Mouse (Mus musculus) ES-Bruce4 (cell line): ENCODE data around the gene St3gal3. TPM values are rescaled to one million over a fixed set of nuclear protein-coding genes. Genes with fewer than 3 reads are reported as not detected.

Experiments used
- H3K27ac ChIP-seq: 2 replicates; pipeline ENCODE4 v1.5.1; 2012; ENCODE audit warnings: low read length, inconsistent platforms; ENCODE audit not compliant: insufficient read depth
- H3K27me3 ChIP-seq: 2 replicates; pipeline ENCODE4 v1.6.1; 2012; ENCODE audit warnings: mild to moderate bottlenecking, low read length, inconsistent platforms; ENCODE audit not compliant: control insufficient read depth, poor library complexity, insufficient read depth, severe bottlenecking
- H3K36me3 ChIP-seq: 2 replicates; pipeline ENCODE4 v1.6.1; 2012; ENCODE audit warnings: inconsistent platforms, mild to moderate bottlenecking, low read length, moderate library complexity; ENCODE audit not compliant: control insufficient read depth, poor library complexity, insufficient read depth, severe bottlenecking
- H3K4me1 ChIP-seq: one replicate; pipeline ENCODE4 v1.8.1; 2011; ENCODE audit warnings: low read length; ENCODE audit not compliant: control insufficient read depth, insufficient read depth
- H3K4me3 ChIP-seq: 2 replicates; pipeline ENCODE4 v1.5.1; 2011; ENCODE audit warnings: low read depth, mild to moderate bottlenecking, low read length
- H3K9ac ChIP-seq: 2 replicates; pipeline ENCODE4 v1.6.1; 2012; ENCODE audit warnings: low read depth, mild to moderate bottlenecking, inconsistent platforms; ENCODE audit not compliant: poor library complexity, severe bottlenecking
- H3K9me3 ChIP-seq: replicated peaks from 2 replicates; pipeline ENCODE4 v1.6.1; 2012; ENCODE audit warnings: mild to moderate bottlenecking, low read length, inconsistent platforms; ENCODE audit not compliant: control insufficient read depth, poor library complexity, insufficient read depth, severe bottlenecking
- CTCF ChIP-seq: IDR thresholded peaks from one replicate; pipeline ENCODE4 v1.8.1; 2011; ENCODE audit warnings: low read depth, low read length
- EP300 ChIP-seq: IDR thresholded peaks from 2 replicates; pipeline ENCODE4 v1.6.1; 2011; ENCODE audit warnings: low read depth, low read length; ENCODE audit not compliant: insufficient read depth
- POLR2A ChIP-seq: IDR thresholded peaks from one replicate; pipeline ENCODE4 v1.8.1; 2011; ENCODE audit warnings: low read length; ENCODE audit not compliant: insufficient read depth
- polyA plus RNA-seq: library from polyadenylated mRNA; stranded (reverse); fragments of >200 nt; gene quantifications from 2 replicates; pipeline ENCODE4 v1.2.4, GENCODE M21; 2011; ENCODE audit warnings: low read depth; ENCODE audit not compliant: missing spikeins, insufficient read depth, insufficient read length

Gene St3gal3
- polyA plus RNA-seq, 1 experiment, result 13.9 TPM

- Histone ChIP-seq H3K9me3 (no peaks in the 10 kb centered on the region), H3K9ac (no peak overlapping the region), H3K4me3 (no peak overlapping the region), H3K27ac (no peak overlapping the region), H3K4me1 (peaks cover 1% of the 10 kb centered on the region), H3K27me3 (no peaks in the 10 kb centered on the region), H3K36me3 (peaks cover 13% of the 10 kb centered on the region)
- TF ChIP-seq EP300 (no peak), CTCF (no peak), POLR2A (no peak)
These were observed 177.2 kb downstream of the St3gal3 start for GRCm38 (mm10) chr4:117957492-117957891.

- Histone ChIP-seq H3K4me3 (no peak overlapping the region), H3K4me1 (no peaks in the 10 kb centered on the region), H3K9ac (no peak overlapping the region), H3K36me3 (no peaks in the 10 kb centered on the region), H3K27me3 (no peaks in the 10 kb centered on the region), H3K9me3 (no peaks in the 10 kb centered on the region), H3K27ac (no peak overlapping the region)
- TF ChIP-seq EP300 (no peak), CTCF (no peak), POLR2A (no peak)
These were observed 187.2 kb downstream of the St3gal3 start for GRCm38 (mm10) chr4:117947493-117947892.

GRCm38 (mm10) chr4:117946639-117947305 lies 187.9 kb downstream of the St3gal3 start:
- Histone ChIP-seq H3K9me3 (no peaks in the 10 kb centered on the region), H3K36me3 (no peaks in the 10 kb centered on the region), H3K27ac (no peak overlapping the region), H3K4me1 (no peaks in the 10 kb centered on the region), H3K4me3 (no peak overlapping the region), H3K9ac (no peak overlapping the region), H3K27me3 (no peaks in the 10 kb centered on the region)
- no peak for TF ChIP-seq EP300
- TF ChIP-seq POLR2A, result no peak
- TF ChIP-seq CTCF, result no peak

- H3K27ac ChIP-seq, result no peak overlapping the region
- no peak for TF ChIP-seq CTCF
- no peak for TF ChIP-seq EP300
- TF ChIP-seq POLR2A, result no peak
These were observed 191.4 kb downstream of the St3gal3 start for GRCm38 (mm10) chr4:117943317-117943716.

GRCm38 (mm10) chr4:117936964-117937363 lies 197.8 kb downstream of the St3gal3 start:
- H3K9me3 ChIP-seq, result no peaks in the 10 kb centered on the region
- H3K4me1 ChIP-seq, result no peaks in the 10 kb centered on the region
- peaks cover 3% of the 10 kb centered on the region; the same call in 1 of the 2 replicates for H3K36me3 ChIP-seq
- no peak overlapping the region for H3K9ac ChIP-seq
- no peak overlapping the region for H3K27ac ChIP-seq
- TF ChIP-seq POLR2A, result no peak
- no peak for TF ChIP-seq EP300
- TF ChIP-seq CTCF, result no peak
- no peak overlapping the region for H3K4me3 ChIP-seq
- H3K27me3 ChIP-seq, result no peaks in the 10 kb centered on the region

More at GRCm38 (mm10) chr4:117943317-117943716, 191.4 kb downstream of the St3gal3 start:
- H3K9me3 ChIP-seq, result no peaks in the 10 kb centered on the region
- no peaks in the 10 kb centered on the region for H3K4me1 ChIP-seq
- H3K27me3 ChIP-seq, result no peaks in the 10 kb centered on the region
- peaks cover 2% of the 10 kb centered on the region; the same call in 1 of the 2 replicates for H3K36me3 ChIP-seq
- H3K9ac ChIP-seq, result no peak overlapping the region
- no peak overlapping the region for H3K4me3 ChIP-seq

- Histone ChIP-seq H3K9ac (no peak overlapping the region), H3K36me3 (peaks cover 3% of the 10 kb centered on the region; the same call in 1 of the 2 replicates), H3K9me3 (no peaks in the 10 kb centered on the region), H3K27ac (no peak overlapping the region), H3K4me1 (no peaks in the 10 kb centered on the region), H3K4me3 (no peak overlapping the region), H3K27me3 (no peaks in the 10 kb centered on the region)
- no peak for TF ChIP-seq POLR2A
- TF ChIP-seq EP300, result no peak
- TF ChIP-seq CTCF, result no peak
These were observed 200.6 kb downstream of the St3gal3 start for GRCm38 (mm10) chr4:117934081-117934480.
